Mouse (Mus musculus): ENCODE measurements around the gene Hils1. TPM values are rescaled to one million over a fixed set of nuclear protein-coding genes. Genes with fewer than 3 reads are reported as not detected.

Hils1 gene
- polyA plus RNA-seq, 1 experiment: not detected

DNA sequence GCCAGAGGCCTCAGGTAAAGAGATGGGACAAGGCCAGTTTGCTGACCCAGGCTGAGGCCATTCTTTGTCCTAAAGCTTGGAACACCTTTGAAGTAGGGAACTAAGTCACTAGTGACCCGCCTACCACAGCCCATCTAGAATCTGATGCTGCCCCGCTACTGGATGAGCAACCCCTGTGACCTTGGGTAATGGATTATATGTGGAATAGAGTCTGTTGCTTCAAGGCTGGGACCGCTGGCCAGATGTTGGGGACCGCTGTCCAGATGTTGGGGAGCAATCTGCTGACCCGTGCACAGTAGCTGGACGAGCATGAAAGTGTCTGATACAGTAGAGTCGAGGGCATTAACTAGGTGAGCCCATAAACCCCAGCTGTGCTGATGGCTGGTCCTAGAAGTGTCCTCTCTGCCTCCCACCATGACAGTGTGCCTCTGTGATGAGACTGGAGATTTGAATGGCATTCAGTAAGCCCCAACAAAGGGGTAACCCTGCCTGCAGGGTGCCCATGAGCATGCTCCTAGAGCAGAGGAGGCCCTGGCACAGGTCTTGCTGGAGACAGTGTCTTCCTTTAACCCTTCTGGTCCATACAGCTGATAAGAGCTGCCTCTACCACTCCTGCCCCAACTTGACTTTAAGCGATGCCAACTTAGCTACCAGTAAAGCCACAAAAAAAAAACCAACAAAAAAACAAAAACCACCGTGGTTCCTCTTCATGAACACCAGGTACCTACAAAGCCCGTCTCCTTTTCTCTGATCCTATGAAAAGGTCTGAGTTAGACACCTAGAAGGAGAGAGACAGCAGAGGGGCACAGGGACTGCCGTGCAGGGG is 27.8 kb downstream of the Hils1 start:
- H3K4me3 ChIP-seq (ENCODE audit: low read depth, low read length): no peak overlapping the region
- no peak for TF ChIP-seq POLR2A (IDR thresholded peaks at IDR 0.05; ENCODE audit: insufficient read depth, low read length)
- no peak for TF ChIP-seq EP300 (IDR thresholded peaks at IDR 0.05; ENCODE audit: insufficient read depth, low read depth, low read length)
- no peak for TF ChIP-seq CTCF (IDR thresholded peaks at IDR 0.05; ENCODE audit: low read depth, low read length)
- no peak overlapping the region for H3K9ac ChIP-seq (ENCODE audit: low read depth, poor library complexity, severe bottlenecking)
- H3K36me3 ChIP-seq (ENCODE audit: control insufficient read depth, insufficient read depth, low read length, poor library complexity, severe bottlenecking): no peaks in the 10 kb centered on the region
- no peaks in the 10 kb centered on the region for H3K4me1 ChIP-seq (ENCODE audit: control insufficient read depth, insufficient read depth, low read length)
- H3K27me3 ChIP-seq (ENCODE audit: control insufficient read depth, insufficient read depth, low read length, poor library complexity, severe bottlenecking): peaks cover 3% of the 10 kb centered on the region; the same call in 1 of the 2 replicates
- H3K27ac ChIP-seq (ENCODE audit: insufficient read depth, low read length): no peak overlapping the region
- no peaks in the 10 kb centered on the region for H3K9me3 ChIP-seq (replicated peaks; ENCODE audit: control insufficient read depth, insufficient read depth, low read length, poor library complexity, severe bottlenecking)

DNA sequence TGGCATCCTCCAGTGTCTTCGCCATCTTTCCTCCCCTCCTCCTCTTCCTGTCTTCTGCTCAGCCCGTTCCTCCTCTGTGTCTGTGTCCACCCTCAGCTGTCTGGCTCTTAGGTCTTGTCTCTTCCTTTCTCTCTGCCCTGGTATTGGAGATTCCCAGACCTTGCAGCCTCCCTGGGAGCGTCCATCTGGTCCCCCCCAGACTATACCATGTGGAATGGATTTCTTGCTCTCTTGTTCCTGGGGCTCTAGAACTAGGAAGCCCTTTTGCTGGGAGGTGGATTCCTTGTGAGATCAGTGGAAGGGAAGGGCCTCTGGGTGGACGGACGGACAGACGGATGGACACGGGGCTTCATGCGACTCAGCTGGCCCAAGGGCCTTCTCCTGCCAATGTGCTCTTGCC is 28.7 kb downstream of the Hils1 start:
- no peak overlapping the region for H3K27ac ChIP-seq (ENCODE audit: insufficient read depth, low read length)

DNA sequence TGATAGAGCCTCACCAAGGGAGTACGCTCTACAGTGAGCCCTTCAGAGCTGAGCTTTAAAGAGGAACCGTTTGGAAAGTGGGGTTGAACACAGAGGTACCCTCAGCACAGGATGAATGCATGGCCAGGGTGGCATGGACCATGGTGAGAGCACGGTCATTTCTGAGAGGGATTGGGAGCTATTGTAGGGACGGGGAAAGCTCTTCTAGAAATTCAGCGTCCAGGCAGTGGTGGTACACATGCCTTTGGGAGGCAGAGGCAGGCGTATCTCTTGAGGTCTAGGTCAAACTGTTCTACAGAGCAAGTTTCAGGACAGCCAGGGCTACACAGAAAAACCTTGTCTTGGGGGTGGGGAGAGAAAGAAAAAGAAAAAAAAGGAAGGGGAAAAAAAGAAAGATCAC is 29.6 kb downstream of the Hils1 start:
- H3K4me1 ChIP-seq (ENCODE audit: control insufficient read depth, insufficient read depth, low read length): no peaks in the 10 kb centered on the region
- H3K9me3 ChIP-seq (replicated peaks; ENCODE audit: control insufficient read depth, insufficient read depth, low read length, poor library complexity, severe bottlenecking): no peaks in the 10 kb centered on the region
- peaks cover 1% of the 10 kb centered on the region; the same call in 1 of the 2 replicates for H3K27me3 ChIP-seq (ENCODE audit: control insufficient read depth, insufficient read depth, low read length, poor library complexity, severe bottlenecking)
- H3K36me3 ChIP-seq (ENCODE audit: control insufficient read depth, insufficient read depth, low read length, poor library complexity, severe bottlenecking): no peaks in the 10 kb centered on the region
- H3K4me3 ChIP-seq (ENCODE audit: low read depth, low read length): no peak overlapping the region
- no peak overlapping the region for H3K9ac ChIP-seq (ENCODE audit: low read depth, poor library complexity, severe bottlenecking)
- H3K27ac ChIP-seq (ENCODE audit: insufficient read depth, low read length): no peak overlapping the region
- TF ChIP-seq CTCF (IDR thresholded peaks at IDR 0.05; ENCODE audit: low read depth, low read length): no peak
- TF ChIP-seq POLR2A (IDR thresholded peaks at IDR 0.05; ENCODE audit: insufficient read depth, low read length): no peak
- no peak for TF ChIP-seq EP300 (IDR thresholded peaks at IDR 0.05; ENCODE audit: insufficient read depth, low read depth, low read length)

More for the DNA sequence above, 28.7 kb downstream of the Hils1 start:
- peaks cover 3% of the 10 kb centered on the region; the same call in 1 of the 2 replicates for H3K27me3 ChIP-seq (ENCODE audit: control insufficient read depth, insufficient read depth, low read length, poor library complexity, severe bottlenecking)
- no peak overlapping the region for H3K9ac ChIP-seq (ENCODE audit: low read depth, poor library complexity, severe bottlenecking)
- no peaks in the 10 kb centered on the region for H3K4me1 ChIP-seq (ENCODE audit: control insufficient read depth, insufficient read depth, low read length)
- H3K4me3 ChIP-seq (ENCODE audit: low read depth, low read length): no peak overlapping the region
- H3K36me3 ChIP-seq (ENCODE audit: control insufficient read depth, insufficient read depth, low read length, poor library complexity, severe bottlenecking): no peaks in the 10 kb centered on the region
- H3K9me3 ChIP-seq (replicated peaks; ENCODE audit: control insufficient read depth, insufficient read depth, low read length, poor library complexity, severe bottlenecking): no peaks in the 10 kb centered on the region
- TF ChIP-seq CTCF (IDR thresholded peaks at IDR 0.05; ENCODE audit: low read depth, low read length) (no peak), EP300 (IDR thresholded peaks at IDR 0.05; ENCODE audit: insufficient read depth, low read depth, low read length) (no peak), POLR2A (IDR thresholded peaks at IDR 0.05; ENCODE audit: insufficient read depth, low read length) (no peak)

DNA sequence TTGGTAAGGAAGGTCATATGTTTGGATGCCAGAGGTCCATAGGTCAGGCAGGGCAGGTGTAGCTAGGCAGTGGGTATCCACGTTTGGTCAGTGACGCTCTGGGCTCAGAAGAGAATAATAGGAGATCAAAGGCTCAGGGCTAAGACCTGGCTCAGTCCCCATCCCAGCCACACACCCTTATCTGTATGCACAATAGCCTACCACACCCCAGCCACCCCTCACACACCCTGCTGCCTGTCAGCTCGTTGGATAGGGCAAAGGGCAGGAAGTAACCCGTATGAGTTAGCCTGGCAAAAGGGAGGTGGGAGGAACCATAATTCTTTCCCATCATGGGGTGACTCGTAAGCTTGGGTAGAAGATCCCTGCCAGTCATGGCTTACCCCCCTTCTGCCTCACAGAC is 30.2 kb downstream of the Hils1 start:
- no peak overlapping the region for H3K4me3 ChIP-seq (ENCODE audit: low read depth, low read length)
- H3K4me1 ChIP-seq (ENCODE audit: control insufficient read depth, insufficient read depth, low read length): no peaks in the 10 kb centered on the region
- H3K27ac ChIP-seq (ENCODE audit: insufficient read depth, low read length): no peak overlapping the region
- no peaks in the 10 kb centered on the region for H3K27me3 ChIP-seq (ENCODE audit: control insufficient read depth, insufficient read depth, low read length, poor library complexity, severe bottlenecking)
- TF ChIP-seq EP300 (IDR thresholded peaks at IDR 0.05; ENCODE audit: insufficient read depth, low read depth, low read length): no peak
- no peak for TF ChIP-seq CTCF (IDR thresholded peaks at IDR 0.05; ENCODE audit: low read depth, low read length)
- no peak for TF ChIP-seq POLR2A (IDR thresholded peaks at IDR 0.05; ENCODE audit: insufficient read depth, low read length)
- no peaks in the 10 kb centered on the region for H3K36me3 ChIP-seq (ENCODE audit: control insufficient read depth, insufficient read depth, low read length, poor library complexity, severe bottlenecking)
- no peaks in the 10 kb centered on the region for H3K9me3 ChIP-seq (replicated peaks; ENCODE audit: control insufficient read depth, insufficient read depth, low read length, poor library complexity, severe bottlenecking)
- H3K9ac ChIP-seq (ENCODE audit: low read depth, poor library complexity, severe bottlenecking): no peak overlapping the region

DNA sequence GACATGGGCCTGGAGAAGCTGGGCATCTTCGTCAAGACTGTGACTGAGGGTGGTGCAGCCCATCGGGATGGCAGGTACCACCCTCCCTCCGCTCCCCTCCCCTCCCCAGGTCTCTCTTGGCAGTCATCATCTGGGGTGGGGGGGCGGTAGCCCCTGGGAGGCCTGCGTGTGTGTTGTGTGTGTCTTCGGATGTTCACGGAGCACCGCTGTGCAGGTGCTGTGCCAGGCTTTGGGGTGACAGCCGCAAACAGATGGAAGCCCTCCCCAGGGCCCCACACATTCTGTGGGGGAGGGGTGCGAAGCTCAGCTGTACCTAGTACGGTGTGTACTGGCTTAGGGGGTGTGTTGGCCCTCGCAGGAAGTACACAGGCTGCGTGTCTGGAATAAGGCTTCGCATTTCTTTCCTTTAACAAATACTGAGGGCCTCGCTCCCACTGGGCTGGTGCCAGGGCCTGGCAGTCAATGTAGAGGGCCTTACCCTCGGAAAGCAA is 30.7 kb downstream of the Hils1 start:
- no peaks in the 10 kb centered on the region for H3K36me3 ChIP-seq (ENCODE audit: control insufficient read depth, insufficient read depth, low read length, poor library complexity, severe bottlenecking)
- H3K4me1 ChIP-seq (ENCODE audit: control insufficient read depth, insufficient read depth, low read length): no peaks in the 10 kb centered on the region
- no peaks in the 10 kb centered on the region for H3K27me3 ChIP-seq (ENCODE audit: control insufficient read depth, insufficient read depth, low read length, poor library complexity, severe bottlenecking)
- H3K9me3 ChIP-seq (replicated peaks; ENCODE audit: control insufficient read depth, insufficient read depth, low read length, poor library complexity, severe bottlenecking): no peaks in the 10 kb centered on the region
- H3K4me3 ChIP-seq (ENCODE audit: low read depth, low read length): no peak overlapping the region
- TF ChIP-seq CTCF (IDR thresholded peaks at IDR 0.05; ENCODE audit: low read depth, low read length) (no peak), EP300 (IDR thresholded peaks at IDR 0.05; ENCODE audit: insufficient read depth, low read depth, low read length) (no peak)
- H3K27ac ChIP-seq (ENCODE audit: insufficient read depth, low read length): no peak overlapping the region
- H3K9ac ChIP-seq (ENCODE audit: low read depth, poor library complexity, severe bottlenecking): no peak overlapping the region

DNA sequence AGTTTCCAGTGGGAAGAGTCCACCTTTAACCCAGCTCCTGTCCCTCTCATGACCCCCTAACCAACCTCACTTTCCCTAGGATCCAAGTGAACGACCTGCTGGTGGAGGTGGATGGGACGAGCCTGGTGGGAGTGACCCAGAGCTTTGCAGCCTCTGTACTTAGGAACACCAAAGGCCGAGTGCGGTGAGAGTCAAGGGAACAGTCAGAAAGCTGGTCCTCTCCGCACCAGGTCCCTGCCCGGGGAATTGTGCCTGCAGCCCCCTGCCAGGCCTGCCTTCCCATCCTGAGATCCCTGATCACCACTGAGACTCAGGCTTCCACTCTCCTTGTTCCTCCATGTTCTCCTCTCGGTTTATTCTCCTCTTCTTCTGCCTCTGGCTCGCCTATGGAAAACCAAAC is 32.7 kb downstream of the Hils1 start:
- Histone ChIP-seq H3K36me3 (ENCODE audit: control insufficient read depth, insufficient read depth, low read length, poor library complexity, severe bottlenecking) (no peaks in the 10 kb centered on the region), H3K4me3 (ENCODE audit: low read depth, low read length) (no peak overlapping the region), H3K9me3 (replicated peaks; ENCODE audit: control insufficient read depth, insufficient read depth, low read length, poor library complexity, severe bottlenecking) (no peaks in the 10 kb centered on the region), H3K9ac (ENCODE audit: low read depth, poor library complexity, severe bottlenecking) (no peak overlapping the region), H3K4me1 (ENCODE audit: control insufficient read depth, insufficient read depth, low read length) (no peaks in the 10 kb centered on the region), H3K27me3 (ENCODE audit: control insufficient read depth, insufficient read depth, low read length, poor library complexity, severe bottlenecking) (no peaks in the 10 kb centered on the region), H3K27ac (ENCODE audit: insufficient read depth, low read length) (no peak overlapping the region)
- TF ChIP-seq POLR2A (IDR thresholded peaks at IDR 0.05; ENCODE audit: insufficient read depth, low read length): no peak
- no peak for TF ChIP-seq EP300 (IDR thresholded peaks at IDR 0.05; ENCODE audit: insufficient read depth, low read depth, low read length)
- no peak for TF ChIP-seq CTCF (IDR thresholded peaks at IDR 0.05; ENCODE audit: low read depth, low read length)
